Mouse (Mus musculus) embryo, embryonic 11.5 days (tissue): ENCODE results near the gene Plekhg6.

Experiments
- DNase-seq: peaks from one replicate; pipeline ENCODE4 v3.0.0-alpha.2; 2012; ENCODE audit warnings: low read depth, low spot score

The Plekhg6 gene

DNA sequence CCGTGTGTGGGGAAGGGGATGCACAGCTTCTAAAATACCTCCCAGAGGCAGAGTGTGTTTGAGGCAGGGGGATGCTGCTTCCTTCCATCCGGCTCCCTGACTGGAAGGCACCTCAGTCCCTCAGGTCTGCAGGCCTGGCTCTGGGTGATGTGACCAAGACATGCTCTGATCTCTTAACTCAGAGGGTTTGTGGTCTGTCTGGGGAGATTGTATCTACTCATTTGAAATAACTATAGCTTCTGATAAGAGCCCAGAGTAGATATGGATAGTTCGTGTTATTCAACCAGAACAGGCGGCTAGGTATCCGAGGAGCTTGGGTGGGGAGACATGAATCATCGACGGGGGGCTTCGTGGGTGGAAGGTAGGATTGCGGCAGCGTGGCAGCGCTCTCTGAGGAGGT is 27.4 kb downstream of the Plekhg6 start:
- DNase-seq = no peak

DNA sequence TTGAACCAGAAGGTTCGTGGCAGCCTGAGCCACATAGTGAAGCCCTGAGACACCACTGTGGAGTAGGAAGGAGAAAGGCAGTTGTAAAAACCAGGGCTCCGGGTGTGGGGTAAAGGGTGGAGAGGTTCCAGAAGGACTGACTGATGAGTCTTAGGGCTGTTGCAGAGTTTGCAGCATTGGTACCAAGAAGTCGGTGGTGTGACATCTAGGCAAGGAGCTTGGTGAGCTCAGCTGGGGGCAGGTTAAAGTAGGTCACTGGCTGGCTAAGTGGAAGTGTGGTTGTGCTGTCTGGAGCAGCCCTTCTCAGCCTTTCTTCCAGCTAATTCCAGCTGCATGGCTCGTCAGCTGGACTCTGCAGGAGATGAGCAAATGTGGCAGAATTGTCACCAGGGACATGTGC is 27.8 kb downstream of the Plekhg6 start:
- DNase-seq = no peak

DNA sequence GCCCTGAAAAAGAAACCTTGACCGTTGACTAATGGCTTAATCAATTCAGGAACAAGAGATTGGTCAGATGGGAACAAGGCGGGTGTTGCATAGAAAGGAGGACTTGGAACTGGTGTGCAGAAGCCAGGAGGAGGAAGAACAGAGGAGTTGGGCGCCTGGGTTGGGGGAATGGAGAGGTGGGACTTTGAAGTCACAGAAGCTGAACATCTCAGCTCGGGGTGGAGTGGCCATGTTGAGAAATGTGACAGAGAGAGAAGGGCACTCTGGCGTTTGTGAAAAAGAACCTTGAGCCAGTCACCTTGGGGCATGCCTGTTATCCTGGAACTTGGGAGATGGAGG is 28.6 kb downstream of the Plekhg6 start:
- no peak for DNase-seq

DNA sequence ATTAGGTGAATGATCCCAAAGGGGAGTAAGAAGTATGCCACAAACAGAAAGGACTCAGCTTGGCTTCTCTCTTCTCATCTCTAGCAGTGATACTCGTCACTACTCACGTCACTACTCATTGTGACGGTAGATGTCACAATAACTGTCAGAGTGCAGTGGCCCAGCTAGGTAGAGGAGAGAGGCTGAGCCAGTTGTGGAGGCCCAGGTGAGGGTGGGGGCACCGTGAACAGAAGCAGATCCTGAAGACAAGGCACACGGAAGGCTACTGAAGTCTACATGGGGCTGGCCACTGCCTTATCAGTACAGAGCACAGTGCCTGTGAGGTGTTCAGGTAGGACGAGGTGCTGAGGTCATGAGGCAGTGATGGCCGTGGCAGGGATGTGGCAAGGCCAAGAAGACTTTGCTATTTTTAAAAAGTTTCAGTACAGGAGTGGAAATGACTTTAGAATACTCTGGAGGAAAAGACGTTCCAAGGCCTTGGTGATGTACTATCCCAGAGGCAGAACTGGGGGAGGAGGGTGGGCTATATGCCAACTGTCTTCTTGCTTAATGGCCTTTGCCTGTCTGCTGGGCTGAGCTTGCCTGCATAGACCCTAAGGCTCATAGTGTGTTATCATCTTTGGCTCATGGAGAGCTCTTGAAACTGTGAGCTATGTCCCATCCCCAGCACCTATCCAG is 29.1 kb downstream of the Plekhg6 start:
- no peak for DNase-seq

DNA sequence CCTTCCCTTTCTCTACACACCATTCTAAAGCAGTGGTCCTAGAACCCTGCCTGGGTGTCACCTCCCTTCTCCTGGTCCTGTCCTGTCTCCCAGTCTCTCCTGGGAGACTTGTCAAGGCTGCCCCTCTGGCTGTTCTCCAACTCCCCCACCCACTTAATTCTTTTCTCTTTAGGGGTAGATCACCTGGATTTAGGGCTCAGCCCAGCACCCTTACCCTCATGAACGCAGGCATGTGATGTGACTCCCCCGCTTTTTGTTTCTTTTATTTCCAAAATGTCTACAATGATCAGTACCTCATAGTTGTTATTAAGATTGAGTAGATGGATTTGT is 29.6 kb downstream of the Plekhg6 start:
- no peak for DNase-seq

DNA sequence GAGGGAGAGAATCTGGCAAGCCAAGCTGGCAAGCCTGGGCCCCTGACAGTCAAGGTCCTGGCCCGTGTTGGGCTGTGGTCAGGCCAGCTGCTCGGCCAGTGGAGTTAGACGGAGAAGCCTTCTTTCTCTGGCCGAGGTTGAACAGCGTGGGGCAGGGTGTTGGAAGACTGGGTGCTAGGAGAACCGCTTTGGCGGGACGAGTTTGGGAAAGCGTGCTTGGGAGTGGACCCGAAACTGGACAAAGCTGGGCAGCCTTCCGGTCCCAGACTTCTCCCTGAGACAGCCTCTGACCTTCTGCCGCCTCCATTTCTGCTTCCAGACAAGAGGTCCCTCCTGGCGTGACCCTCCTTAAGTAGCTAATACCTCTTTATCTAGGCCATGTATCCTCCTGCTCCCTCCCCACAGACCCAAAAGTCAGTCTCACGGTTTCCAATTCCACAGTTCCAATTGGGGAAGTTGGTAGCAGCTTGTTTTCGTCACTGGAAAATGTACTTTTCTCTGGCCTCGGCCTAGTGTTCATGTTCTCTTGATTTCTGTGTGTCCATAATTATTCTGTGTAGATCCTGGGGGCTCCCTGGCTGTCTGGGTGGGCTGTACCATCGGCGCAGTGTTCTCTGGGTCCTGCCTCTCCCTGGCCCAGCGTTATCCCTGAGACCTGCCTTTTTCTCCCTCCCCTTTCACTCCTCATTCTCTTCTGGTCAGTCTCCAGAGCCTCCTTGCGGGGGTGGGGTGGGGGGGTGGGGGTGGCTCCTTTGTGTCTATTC is 30.2 kb downstream of the Plekhg6 start:
- no peak for DNase-seq

DNA sequence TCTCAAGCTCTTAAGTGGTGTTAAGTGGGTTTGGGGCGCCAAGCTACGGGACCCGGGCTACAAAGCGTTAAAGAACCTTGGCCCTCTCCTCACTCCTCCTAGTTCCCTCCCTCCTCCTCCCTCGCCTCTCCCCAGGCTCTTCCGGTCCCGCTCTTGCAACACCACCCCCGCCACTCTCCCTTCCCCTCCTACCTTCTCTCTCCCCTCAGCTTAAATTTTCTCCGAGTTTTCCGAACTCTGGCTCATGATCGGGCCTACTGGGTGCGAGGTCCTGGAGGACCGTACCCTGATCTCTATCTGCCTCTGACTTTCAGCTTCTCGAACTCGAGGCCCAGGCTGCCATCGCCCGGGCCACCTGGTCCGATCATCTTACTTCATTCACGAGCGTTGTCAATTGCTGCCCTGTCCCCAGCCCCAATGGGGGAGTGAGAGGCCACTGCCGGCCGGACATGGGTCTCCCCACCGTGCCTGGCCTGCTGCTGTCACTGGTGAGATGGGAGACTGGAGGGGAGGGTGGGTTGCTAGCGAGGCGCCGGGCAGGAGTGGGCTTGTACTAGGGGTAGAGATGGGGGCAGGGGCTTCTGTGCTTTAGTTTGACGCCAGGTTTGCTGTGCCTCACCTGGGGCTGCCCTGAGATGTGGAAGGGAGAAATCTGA is 30.9 kb downstream of the Plekhg6 start:
- peak; percentile 51 for DNase-seq

DNA sequence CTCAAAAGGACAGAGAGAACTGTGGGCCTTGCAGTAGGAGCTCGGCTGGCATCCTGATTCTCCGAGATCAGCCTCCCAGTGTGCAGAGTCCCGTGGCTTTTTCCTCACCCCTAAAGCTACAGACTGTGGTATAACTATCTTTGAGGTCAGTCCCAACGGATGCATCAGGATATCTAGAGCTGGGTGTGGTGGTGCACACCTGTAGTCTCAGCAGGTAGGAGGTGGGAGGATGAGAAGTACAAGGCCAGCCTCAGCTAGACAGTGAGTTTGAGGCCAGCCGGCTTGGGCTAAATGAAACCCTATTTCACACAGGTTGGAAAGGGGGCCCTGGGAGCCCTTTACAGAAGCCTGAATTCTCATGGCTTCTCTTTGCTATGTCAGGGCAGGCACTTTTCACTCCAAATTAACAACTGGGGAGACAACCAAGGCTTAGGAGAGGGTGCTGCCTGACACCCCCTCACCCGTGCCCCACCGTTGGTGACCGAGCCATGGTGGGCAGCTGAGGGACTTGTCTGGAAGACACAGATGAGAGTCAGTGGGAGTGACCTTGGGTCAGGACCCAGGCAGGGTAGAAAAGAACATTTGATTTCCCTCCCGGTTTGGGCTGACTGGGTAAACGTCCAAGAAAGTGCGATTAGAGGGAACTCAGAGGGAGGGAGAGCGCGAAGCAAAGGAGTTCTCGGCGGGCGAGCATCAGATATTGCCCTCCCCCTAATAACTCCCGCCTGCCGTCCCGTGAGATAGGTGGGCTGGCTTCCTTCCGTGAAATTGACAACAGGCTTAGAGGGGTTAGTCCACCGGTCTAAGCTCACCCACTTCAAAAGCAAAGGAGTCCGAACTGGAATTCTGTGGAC is 31.6 kb downstream of the Plekhg6 start, which contains the start of gene Tnfrsf1a:
Tnfrsf1a (plus strand) TSS at position 642 of the 854 bp plus-strand sequence.
- DNase-seq = no peak

DNA sequence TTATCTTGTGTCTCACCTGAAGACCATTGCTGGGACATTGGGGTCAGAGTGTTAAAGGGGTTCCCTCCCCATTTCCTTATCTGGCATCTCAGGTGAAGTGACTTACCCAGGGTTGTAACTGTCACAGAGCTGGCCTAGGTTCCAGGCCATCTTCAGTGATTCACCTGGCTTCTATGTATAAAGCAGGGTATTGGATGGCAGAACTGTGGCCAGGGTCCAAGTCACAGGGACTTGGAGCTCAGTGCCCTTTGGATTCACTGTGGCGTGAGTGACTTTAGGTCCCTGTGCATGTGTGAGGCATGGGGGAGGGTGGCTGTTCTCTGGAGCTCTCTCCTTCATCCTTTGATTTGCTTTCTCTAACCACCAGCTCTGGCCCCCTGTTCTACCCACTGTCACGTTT is 34.6 kb downstream of the Plekhg6 start:
- no peak for DNase-seq

DNA sequence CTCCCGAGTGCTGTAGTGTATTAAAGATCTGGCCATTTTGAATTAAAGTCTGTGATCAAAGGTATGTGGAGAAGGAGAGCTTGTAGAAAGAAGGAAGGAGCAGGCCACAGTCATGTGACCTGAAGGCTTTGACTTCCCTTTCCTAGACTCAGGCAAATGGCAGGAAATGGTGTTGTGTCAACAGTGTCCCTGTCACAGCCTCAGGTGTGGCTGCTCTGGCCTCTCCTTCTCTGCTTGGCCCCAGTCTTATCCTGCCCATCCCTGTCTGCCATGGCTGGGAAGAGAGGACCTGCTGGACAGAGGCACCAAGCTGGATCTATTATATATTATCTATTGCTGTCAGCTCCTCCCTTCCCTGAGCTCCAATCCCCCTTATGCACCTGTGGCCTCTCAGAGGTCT is 35.0 kb downstream of the Plekhg6 start:
- no peak for DNase-seq

DNA sequence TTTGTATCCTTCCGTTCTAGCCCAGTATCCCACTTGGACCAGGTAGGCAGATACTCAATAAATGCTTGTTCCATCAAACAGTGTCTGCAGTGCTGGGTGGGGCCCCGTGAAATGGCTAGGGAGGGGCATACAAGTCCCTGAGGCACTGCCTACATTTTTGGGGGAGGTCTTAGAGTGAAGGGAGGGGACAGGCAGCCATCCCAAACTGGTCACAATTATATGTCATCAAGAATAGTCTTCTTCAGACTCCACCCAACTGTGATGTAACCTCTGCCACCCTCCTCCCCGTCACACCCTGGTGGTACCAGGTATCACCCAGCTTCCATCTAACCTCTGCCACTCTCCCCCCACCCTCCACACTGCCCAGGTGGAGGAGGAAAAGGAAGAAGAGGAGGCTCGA is 35.7 kb downstream of the Plekhg6 start:
- DNase-seq = no peak

DNA sequence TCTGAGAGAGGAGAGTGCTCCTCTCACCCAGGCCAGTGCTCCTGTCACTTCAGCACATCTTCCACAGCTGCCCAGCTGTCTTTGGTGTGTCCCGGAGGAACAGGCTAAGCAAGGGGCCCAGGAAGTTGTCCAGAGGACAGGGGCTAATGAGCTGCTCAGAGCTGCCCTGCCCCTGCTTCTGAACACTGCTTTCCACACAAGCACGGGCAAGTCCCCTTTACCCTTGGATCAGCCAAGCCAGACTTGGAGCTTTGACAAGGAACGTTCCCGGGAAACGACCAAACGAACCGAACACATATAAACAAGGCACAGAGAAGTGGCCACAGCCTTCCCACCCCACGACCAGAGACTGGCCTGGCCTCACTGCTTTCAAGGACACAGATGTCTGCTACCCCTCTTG is 36.5 kb downstream of the Plekhg6 start:
- no peak for DNase-seq

DNA sequence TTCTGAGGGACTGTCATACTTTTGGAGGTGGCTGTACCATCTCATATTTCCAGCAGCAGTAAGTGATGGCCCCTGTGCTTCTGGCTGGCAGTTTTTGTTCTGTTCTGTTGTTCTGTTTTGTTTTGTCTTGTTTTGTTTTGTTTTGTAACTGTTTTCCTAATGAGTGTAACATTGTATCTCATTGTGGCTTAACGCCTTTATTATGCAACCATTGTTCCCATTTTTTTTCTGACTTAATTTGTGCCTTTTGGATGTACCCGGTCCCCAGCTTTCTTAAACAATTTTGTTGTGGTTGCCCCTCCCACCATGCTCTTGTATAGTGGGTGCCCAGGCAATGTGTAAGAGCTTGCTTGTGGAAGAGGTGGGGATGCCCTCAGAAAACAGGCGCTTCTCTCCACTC is 38.4 kb downstream of the Plekhg6 start:
- DNase-seq = no peak

DNA sequence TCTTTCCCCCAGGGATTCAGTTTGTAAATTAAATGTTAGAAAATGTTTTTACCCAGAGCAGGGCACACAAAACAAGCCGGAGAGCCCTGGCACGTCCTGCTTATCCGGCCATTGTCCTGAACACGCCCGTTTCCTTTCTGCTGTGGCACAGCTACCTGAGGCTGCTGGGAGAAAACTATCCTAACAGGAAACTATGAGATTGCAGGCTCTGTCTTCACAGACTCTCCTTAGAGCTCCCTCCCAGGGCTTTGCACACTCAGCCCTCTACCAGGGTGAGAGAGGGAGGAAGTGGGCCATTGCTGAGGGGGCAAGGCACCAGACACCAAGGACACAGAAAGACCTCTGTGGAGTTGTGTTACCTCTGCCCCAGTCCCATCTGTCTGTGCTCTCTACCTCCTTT is 40.3 kb downstream of the Plekhg6 start:
- no peak for DNase-seq

DNA sequence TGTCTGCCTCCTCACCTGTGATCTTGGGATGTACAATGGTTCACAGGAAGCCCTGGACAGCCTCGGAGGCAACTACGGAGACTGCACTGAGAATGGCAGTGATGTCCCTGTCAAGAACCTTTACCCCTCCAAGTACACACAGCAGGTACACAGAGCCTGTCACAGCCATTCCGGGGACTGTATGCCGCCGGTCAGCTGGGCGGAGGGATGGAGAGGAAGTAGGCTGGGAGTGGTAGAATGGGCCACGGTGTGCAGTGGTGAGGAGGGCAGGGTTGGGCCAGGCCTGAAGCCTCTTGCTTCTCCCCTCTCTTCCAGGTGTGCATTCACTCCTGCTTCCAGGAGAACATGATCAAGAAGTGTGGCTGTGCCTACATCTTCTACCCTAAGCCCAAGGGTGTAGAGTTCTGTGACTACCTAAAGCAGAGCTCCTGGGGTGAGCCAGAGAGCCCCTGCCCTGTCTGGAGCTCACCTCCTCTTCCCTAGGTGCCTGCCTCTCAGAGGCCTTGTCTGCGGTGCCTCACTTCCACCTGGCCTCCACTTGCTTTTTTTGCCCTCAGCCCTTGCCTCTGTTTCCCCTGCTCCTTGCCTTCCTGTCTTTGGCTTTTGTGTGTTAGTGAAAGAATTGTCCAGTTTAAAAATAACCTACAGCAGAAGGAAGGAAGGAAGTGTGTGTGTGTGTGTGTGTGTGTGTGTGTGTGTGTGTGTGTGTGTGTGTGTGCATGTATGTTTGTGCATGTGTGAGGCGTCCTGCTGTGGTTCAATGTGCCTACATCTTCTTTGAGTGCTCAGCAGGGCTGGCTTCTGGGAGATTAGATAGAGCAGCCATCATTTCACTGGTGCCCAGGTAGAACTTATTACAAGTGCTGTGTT is 41.6 kb downstream of the Plekhg6 start:
- no peak for DNase-seq

DNA sequence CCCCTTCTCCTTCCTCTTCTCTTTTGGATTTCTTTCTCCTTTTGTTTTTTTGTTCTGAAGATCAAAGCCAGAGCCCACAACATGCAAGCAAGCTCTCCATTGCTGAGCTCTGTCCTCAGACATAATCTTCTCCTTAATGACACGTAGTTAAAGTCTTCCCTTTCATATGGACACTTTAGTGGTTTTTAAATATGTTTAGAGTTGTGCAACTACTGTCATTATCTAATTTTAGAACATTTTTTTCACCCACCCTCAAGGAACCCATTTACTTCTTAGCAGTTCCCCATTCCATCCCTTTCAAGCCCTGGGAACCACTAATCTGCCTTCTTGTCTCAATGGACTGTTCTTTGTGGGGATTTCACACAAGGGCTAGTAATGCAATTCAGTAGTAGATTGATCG is 46.2 kb downstream of the Plekhg6 start:
- DNase-seq = no peak

DNA sequence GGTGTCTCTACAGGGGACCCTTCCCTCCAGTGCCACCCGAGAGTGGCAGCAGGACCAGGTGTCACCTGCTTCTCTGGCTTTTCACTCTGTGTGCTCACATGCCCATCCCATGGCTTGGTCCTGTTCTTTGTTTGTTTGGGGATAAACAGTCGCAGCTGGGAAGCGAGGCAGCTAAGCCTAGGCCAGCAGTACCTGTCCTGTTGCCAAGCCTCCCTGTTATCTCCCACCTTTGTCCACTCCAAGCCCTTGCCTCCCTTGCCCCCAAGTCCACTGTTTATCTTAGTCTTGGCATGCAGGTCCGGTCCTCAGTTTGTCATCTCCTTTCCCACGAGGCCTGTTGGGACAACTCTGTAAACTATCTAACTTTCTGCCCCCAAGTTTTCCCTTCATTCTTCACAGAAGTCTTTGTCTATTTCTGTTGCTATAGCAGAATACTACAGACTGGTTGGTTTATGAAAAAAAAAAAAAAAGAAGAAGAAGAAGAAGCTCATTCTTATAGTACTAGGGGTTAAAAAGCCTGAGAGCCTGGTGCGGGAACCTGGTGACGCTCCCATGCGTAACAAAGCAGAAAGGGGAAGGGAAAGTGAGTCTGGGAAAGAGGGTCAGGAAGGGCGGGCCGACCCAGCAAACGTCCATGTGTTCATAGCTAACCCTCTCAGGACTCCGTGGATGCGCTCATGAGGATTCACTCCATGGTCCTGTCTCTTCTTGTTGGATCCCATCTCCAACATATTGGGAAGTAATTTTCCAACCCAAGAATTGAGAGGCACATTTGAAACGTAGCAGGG is 47.3 kb downstream of the Plekhg6 start:
- DNase-seq = no peak

DNA sequence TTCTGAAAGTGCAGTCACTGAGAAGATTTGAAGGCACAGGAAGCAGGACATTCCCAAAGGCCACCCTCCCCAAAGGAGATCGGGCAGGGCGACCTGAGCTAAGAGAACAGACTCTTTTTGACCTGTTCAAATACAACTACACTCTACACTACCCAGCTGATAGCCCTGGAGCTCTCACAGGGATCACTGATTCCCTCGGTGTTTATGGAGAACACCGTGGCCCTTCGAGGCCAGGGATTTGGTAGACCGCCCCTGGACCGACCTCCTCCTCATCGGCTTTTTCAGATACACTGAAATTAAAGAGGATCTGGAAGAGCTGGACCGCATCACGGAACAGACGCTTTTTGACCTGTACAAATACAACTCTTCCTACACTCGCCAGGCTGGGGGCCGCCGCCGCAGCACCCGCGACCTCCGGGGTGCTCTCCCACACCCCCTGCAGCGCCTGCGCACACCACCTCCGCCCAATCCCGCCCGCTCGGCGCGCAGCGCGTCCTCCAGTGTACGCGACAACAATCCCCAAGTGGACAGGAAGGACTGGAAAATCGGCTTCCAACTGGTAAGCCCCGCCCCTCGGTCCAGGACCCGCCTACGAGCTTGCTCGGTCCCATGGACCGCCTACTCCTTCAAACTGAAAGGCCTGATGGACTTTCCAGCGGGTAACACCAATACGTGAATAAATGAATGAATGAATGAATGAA is 49.8 kb downstream of the Plekhg6 start:
- peak; percentile 69 for DNase-seq

DNA sequence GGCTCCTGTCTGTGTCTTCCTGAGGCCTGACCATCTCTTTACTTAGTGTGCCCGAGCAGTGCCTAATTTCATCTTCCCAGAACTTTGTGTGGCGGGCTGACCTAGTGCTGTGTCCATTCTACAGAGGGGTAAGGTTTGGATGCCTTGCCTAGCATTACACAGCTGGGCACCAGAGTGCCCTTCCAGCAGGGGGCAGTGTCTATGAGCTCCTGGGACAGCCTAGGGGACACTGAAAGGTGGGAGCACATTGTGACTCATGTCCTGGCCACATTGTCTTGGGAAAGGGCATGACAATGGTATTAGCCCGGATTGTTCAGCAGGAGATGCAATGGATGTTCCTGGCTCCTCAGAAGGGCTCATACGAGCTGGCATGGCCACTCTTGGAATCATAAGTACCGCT is 52.4 kb downstream of the Plekhg6 start:
- DNase-seq = no peak

DNA sequence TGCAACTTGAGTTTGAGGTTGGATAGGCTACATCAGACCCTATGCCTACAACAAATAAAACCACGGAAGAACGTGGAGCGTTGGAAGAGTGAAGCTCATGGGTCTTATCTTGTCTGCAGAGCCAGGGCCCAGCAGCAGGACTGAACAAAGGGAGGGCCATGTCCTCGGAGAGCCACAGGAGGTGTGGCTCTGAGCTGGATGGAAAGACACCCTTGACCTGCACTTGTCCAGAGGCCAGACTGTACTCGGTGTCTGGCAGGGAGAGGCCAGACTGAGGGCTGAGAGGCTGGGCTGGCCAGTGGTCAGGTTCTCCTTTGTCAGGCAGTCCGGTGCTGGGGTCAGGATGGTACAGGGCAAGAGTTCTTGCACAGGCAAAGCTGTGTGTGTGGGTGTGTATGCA is 55.3 kb downstream of the Plekhg6 start:
- DNase-seq = no peak
